Mouse (Mus musculus): ENCODE measurements around the gene Bbs7.

DNA sequence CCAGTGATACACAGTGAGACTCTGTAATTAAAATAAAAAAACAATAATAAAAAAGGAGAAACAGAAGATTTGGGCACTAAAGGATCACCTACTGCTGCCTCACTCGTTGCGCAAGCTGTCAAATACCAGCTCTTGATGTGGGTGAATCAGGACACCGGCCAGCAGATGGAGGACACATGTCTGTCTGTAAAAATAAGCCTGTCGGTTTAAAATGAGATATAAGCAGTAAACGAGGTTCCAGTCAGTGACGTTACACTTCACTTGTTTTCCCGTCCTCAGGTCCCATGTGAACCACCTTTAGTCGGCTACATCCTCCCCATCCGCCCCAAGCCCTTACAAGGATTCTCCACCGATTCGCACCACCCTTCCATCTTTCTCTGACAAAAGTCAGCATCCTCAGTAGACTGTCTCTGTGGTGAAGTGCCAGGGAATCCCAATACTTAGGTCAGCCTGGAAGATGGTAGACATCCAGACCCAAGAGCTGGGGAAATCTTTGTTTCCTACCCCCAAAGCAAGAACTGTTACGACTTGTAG, 61.4 kb downstream of the Bbs7 start:
- TF ChIP-seq CTCF (IDR thresholded peaks at IDR 0.05; ENCODE audit: low read depth) (no peak), EP300 (optimal IDR thresholded peaks at IDR 0.05) (no peak)
